Mouse (Mus musculus) kidney, postnatal 25 days (tissue): ENCODE results near the gene Ift81.

Source experiments
- DNase-seq, 2 experiments: peaks; one replicate each; pipeline ENCODE4 v3.0.0; 2021; ENCODE audit warnings: mixed read lengths in 2 of 2

Ift81 gene

GRCm38 (mm10) chr5:122541871-122542270, 72.4 kb downstream of the Ift81 start:
- DNase-seq = no peak

DNA sequence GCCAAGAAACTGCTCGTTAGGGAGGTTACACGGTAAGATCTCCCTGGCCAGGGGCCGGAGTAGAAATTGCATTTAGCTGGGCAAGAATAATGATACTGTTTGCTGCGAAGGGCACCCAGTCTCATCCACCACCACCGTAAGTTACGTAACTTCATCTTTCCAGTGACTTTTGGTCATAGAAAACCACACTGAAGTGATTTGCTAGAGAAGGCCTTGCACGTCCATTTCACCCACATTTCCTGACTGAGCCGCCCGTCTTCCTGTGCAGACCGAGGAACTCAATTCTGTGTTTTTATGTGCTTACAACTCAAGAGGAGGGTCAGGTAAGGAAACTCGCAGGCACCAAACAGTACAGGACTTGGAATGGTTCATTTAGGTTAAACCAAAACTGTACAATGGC, 76.2 kb downstream of the Ift81 start:
- DNase-seq = no peak

DNA sequence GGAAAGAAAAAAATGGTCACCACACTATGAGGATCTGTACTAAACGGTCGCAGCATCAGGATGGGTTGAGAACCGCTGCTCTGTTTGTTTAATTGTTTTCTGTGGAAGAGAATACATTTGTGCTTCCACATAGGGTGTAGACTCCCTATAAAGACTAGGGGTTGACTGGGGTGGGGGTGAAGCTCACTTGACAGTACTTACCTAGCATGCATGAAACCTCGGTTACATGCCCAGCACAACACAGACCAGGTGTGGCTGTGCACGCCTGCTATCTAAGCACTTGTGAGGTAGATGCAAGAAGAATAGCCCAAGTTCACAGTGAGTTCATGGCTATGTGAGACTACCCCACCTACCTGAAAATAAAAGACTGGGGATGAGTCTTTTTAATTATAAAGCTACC, 76.7 kb downstream of the Ift81 start:
- DNase-seq = no peak

DNA sequence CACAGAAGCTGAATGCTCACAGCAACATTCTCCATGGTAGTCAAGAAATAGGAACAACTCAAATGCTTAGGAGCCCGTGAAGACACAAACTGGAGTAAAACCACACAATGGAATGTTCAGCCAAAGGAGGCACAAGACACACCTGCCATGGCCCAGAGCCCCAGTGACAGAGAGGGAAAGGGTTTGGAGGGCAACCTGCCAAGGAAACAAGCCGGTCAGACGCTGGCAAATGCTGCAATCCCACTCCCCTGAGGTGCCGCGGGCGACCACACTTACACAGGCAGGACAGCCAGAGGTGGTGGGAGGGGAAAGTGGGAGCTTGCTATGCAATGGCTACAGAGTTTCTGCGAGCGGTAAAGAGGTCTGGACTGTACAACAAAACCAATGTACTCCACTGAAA, 80.4 kb downstream of the Ift81 start:
- DNase-seq = no peak

- peak; percentile 43 to 78 for DNase-seq
These were observed 84.3 kb downstream of the Ift81 start for GRCm38 (mm10) chr5:122529913-122530604.

DNA sequence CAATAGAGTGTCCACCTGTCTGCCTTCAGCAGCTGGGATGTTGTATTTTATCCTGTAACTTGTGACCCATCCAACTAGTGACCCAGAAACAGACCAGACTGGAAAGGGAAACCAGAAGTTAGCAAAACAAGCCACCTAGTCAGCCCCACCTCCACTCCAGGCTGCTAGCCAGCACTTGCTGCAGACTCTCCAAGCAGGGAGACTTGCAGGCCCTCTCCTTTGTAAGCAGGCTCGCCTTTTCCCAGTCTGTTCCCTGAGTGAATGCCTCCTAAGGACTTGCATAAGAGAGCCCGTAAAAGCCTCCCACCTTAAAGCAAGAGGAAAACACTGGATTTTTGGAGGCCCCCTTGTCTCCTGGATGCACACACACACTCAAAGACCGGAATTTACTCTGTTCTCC, 85.0 kb downstream of the Ift81 start:
- peak; percentile 86 to 93 for DNase-seq

GRCm38 (mm10) chr5:122528591-122528990, 85.7 kb downstream of the Ift81 start:
- no peak for DNase-seq

DNA sequence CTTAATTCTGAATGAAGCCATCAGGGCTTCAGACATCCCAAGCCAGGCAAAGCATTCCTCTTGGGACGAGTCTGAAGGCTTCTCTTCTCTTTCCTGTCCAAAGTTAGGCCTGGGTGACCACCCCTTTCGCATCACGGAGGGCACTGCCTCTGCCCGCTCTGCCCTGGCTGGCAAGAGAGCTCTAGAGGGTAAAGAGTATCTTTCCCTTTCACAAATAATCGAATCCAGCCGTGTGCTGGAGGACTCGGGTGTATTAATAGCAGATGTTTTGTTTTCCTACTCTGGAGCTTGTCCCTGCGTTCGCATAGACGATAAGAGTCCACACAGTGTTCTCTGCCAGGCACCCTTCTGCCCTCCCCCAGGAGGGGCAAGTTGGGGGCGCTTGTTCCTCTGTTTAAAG, 86.6 kb downstream of the Ift81 start:
- peak in 1 of 2 experiments; percentile 45 for DNase-seq

DNA sequence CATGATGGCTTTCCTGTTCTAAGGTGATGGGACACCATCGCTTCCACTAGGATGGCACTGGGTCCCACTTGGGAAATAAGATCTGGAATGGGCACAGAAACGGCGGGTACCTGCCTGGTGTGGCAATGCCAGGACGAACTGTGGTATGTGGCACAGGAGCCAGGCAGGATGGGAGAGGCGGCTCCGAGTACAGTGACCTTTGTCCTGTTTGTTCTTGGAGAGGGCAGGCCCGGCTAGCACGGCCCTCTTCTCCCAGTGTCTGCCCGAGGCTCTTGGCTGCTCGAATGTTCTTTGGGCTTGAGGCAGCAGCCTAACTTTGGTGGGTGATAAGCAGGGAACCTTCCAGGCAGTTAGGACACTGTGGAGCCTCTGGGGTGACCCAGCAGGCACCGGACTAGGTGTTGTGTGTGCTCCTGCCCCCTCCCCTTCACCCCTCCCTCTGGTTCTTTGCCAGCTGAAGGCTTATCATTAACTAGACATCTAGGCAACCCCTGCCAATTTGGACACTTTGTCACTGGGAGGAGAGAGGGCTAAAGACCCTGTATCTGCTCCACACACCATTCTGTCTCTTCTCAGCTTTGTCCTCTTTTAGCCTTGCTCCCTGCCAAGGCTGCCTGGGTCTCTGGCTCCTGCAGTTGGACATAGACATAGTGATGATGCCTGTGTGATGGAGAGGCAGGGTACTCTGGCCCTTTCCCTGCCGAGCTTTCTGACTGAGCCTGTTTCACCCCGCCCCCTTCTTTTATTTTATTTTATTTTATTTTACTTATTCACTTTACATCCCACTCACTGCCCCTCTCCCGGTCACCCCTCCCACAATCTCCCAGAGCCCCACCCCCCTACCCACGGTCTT, 87.2 kb downstream of the Ift81 start:
- peak; percentile 75 to 94 for DNase-seq

DNA sequence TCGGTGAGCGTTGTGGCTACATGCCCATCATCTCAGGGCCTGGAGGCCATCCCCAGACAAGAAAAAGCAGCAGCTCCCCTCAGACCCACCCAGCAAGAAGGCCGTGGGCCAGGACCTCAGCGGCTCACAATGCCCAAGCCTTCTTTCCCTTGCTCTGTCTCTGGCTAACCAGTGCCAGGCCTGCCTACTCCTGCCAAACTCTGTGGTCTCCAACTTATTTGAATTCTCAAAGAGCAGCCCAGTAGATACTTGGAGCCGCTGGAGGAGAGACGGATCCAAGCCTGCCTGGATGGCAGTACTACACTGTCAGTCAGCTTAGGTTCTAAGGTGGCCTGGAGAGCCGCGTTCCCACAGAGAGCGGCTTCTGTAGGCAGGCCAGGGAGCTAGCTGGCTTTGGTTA, 87.9 kb downstream of the Ift81 start:
- DNase-seq = peak; percentile 32 to 54

DNA sequence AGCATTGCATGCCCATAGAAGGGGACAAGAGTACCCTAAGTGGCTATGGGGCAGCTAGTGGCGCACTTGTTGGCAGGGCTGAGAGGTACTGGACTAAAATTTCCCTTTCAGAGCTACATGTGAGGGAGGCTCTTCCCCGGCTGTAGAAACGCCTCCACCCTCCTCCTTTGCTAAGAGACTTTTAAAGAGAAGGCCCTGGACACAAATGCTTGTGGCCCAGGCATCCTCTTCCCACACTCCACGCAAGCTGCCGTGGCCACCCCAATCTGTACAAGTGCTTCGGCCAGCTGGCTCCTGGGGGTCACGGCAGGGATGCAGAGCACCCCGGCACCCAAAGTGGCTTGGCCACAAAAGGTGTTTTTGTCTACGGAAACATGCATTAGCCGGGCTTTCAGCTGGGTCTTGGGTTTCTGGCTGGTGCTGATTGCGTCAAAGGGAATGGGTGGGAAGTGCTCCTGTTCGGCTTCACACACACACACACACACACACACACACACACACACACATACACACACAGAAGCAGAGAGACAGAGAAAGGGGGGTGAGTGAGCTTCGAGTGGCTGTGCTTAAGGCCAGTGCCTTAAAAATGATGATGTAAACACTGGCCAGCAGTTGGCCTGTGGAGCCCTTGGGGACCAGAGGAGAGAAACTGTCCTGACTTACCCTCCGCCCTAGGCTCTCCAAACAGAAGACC, 88.9 kb downstream of the Ift81 start:
- DNase-seq = peak; percentile 6 to 50

DNA sequence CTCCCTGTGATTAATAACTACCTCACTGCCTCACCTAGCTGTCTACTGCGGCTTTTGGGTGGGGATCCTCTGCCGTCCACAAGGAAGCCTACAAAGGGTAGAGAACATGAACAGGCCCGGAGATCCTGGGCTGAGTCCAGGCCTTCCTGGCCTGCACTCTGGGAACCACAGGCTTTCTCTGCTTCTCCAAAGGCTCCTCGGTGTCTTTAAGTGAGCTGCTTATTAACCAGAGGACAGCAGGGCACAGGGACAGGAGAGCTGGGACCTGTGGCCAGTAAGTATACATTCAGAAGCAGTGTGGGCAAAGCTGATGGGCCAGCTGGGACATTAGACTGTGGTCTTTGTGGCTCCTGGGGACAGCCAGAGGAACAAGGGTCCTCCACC, 89.5 kb downstream of the Ift81 start:
- DNase-seq = peak; percentile 63 to 83

GRCm38 (mm10) chr5:122524244-122524643, 90.1 kb downstream of the Ift81 start:
- peak in 1 of 2 experiments; percentile 12 for DNase-seq

GRCm38 (mm10) chr5:122521130-122521473, 93.2 kb downstream of the Ift81 start:
- DNase-seq = no peak

DNA sequence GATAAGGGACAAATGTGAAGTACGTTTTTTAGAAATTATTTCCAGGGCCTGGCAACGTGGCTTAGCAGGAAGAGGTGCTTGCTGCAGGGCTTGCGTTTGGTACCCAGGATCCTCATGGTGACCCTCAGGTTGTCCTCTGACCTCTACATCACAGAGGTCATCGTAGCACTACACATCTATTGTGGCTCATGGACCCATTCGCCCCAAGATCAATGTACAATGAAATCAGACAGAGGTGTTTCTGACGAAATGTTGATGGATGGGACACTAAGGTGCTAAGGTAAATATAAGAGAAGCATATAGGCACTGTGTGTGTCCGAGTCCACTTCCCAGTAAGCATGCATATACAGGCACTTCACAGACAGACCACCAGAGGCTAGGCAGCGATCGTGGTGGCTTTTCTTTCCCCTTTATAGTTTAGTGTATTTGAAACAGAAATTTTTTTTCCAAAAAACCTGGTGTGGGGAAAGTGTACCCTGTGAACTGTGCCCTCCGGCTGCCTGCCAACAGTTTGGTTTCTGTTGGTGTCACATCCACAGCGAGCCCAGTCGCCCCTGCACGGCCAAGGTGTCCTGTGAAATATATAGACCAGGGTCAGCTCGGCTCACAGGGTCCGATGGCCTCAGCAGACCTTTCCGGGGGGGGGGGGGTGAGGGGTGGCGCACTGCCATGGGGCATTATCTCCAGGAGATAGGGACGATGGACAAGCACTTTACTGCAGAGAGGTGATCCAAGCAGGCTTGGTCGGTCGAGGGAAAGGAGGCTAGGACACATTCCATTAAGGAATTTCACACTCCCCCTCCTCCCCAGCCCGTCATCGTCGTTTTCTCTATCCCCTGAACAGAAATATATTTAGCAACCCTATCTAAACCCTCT, 93.8 kb downstream of the Ift81 start:
- DNase-seq = peak; percentile 31 to 52

GRCm38 (mm10) chr5:122519043-122519660, 95.2 kb downstream of the Ift81 start:
- peak in 1 of 2 experiments; percentile 38 for DNase-seq

DNA sequence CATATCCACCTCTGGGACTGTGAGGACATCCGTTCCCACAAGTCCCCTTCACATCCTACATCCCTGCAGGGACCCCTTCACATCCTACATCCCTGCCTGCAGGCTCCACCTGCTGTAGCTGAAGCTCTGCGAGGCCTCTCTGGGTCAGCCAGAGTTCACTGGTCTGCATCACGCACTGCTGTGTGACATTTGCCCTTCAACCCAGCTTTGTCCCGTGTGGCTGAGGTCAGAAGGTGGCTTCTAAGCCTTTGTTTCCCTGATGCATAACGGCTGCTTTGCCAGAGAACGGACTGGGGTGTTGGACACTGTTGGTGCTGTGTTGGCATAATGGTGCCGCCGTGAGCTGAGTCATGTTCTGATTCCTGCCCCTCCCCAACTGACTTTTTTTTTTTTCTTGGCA, 96.1 kb downstream of the Ift81 start:
- peak in 1 of 2 experiments; percentile 45 for DNase-seq

- DNase-seq = no peak
These were observed 97.4 kb downstream of the Ift81 start for GRCm38 (mm10) chr5:122516901-122517300.

GRCm38 (mm10) chr5:122516029-122516730, 98.1 kb downstream of the Ift81 start:
- DNase-seq = no peak

DNA sequence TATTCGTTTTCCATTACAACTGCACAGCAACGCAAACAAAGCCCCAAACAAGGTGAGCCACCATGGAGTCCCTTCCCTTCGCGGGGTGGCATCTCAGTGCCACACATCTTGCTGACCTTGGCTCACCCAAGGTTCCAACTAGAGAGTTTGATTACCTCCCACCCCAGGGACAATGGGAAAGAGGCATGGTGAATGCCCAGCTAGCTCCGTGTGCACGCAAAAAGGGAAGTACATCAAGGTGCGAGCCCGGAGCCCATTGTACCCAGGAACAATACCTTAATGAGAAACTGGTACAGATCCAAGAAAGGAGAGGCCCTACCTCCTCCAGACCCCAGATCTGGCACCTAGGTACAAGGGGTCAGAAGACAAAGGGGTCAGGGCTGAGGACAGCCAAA, 100.2 kb downstream of the Ift81 start:
- DNase-seq = no peak

GRCm38 (mm10) chr5:122513421-122514126, 100.7 kb downstream of the Ift81 start:
- peak; percentile 61 to 72 for DNase-seq
